Mouse (Mus musculus) left cerebral cortex, adult 6 months (tissue): ENCODE data around the gene Fv1. TPM values are rescaled to one million over a fixed set of nuclear protein-coding genes. Genes with fewer than 3 reads are reported as not detected.

Experiments used
- long read RNA-seq, 2 experiments: library from polyadenylated mRNA; unstranded; transcript quantifications; one replicate each; pipeline ENCODE4 v2.0.0; 2019 to 2020
- polyA plus RNA-seq: library from polyadenylated mRNA; unstranded; fragments of <200 nt; fragmentation: Nextera tagmentation; gene quantifications from 2 replicates; pipeline ENCODE4 v1.2.3, GENCODE M21; 2021

Fv1 gene
- polyA plus RNA-seq: 1.9 and 3.0 TPM in 2 replicates
- long read RNA-seq, experiment 1, transcript Fv1-201 (1 exons, 1,380 nt): major isoform, 7 of 8 reads
- long read RNA-seq, experiment 1, partial matches to known transcripts: 0 of 8 reads
- long read RNA-seq, experiment 1, other reads (novel, unspliced or antisense): 1 of 8 reads
- long read RNA-seq, experiment 2: 0 reads

GRCm38 (mm10) chr4:147868450-147869031 is at the start of gene Fv1, which contains the start of gene Miip:
TSS of gene Fv1 (plus strand) at chr4:147868979.
TSS of gene Miip (minus strand) at chr4:147868816.

DNA sequence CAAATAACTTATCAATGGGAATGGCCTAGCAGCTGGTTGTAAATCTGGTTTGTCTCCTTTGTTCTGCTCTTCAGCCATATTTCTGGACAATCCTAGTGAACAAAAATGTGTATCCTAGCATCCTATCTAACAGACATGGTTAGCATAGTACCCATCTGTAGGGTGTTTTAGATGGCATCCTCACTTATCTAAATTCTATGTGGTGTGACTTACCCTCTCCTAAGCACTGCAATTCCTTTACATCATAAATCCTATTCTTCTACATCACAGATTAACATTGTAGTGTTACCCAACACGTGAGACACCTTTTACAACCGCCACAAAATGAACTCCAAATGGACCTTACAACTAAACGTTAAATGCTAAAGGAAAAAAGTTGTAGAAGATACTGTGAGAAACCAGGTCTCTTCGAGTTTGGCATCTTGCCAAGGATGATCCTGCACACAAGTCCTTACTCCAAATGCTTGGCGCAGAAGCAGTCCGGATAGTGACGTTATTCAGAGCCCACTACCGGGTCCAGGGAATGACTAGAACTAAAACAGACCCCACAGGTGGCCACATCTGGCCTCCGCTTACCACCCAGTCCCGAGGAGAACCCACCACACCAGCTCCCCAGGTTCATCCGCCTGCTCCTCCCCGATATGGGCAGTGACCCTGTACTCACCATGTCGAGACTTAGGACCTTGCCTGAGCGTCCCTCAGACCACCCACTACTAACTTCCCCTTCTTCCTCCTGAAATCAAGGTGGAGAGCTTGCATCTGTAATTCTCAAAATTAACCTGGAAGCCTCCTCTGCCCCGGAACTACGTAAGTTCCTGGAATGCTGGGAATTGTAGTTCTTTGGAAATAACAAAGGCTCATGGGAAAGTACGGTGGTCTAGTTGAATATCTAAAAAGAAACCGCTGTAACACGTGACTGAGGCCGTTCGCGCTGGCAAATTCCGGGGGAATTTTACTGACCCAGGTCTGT is 20.9 kb upstream of the Fv1 start, which contains the start of gene Zfp933:
TSS of gene Zfp933 (minus strand) at position 753 of the 970 bp plus-strand sequence.

DNA sequence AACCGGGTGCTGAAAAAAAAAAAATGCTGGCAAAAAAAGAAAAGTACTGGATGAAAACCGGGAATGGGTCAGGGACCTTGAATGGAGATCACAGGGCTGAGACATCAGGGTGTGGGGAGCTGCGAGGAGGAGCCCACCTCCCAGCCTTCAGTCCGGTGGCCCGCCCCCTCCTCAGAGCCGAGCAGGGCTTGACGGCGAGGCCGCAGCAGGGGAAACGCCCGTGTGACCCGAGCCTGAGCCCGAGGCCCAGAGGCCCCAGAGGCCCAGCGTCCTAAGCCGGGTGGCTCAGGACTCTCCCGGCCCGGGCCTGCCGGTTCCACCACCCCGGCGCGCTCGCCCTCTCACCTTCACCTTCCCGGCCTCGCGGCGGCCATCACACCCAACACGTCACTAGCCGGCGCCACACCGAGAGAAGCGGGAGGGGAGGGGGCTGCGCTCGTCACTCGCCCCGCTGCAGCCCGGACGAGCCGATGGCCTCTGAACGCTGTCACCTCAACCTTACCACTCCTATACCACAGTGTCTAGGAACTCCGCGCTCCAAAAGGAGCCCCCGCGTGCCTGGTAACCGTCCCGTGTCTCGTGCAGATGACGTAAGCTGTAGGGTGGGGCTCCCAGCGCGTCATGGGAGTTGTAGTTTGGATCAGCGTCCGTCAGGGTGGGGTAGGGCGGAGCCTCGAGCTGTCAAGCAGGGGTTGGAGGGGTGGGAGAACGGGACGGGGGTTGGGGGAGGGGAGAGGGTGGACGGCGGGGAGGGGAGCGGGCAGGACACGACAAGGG is 35.7 kb downstream of the Fv1 start, which contains the start of gene Mfn2:
TSS of gene Mfn2 (minus strand) at position 392 of the 777 bp plus-strand sequence.

Other genes starting within 250 kb of the Fv1 start
- gene Zfp979, start 226.5 kb upstream of the Fv1 start, polyA plus RNA-seq: 0.27 and 0.41 TPM in 2 replicates
- not detected in 2 replicates for gene Zfp534, start 166.4 kb upstream of the Fv1 start, polyA plus RNA-seq
- gene Zfp984, start 59.2 kb upstream of the Fv1 start, polyA plus RNA-seq: 1.6 and 1.9 TPM in 2 replicates
- 1.9 and 2.6 TPM in 2 replicates for gene Zfp933, start 20.6 kb upstream of the Fv1 start, polyA plus RNA-seq
- 7.3 and 7.7 TPM in 2 replicates for gene Miip, start 163 bp upstream of the Fv1 start, polyA plus RNA-seq
- gene Mfn2, start 35.7 kb downstream of the Fv1 start, polyA plus RNA-seq: 74.5 and 85.6 TPM in 2 replicates
- gene Plod1, start 67.8 kb downstream of the Fv1 start, polyA plus RNA-seq: 11.5 and 13.4 TPM in 2 replicates
- gene 2510039O18Rik, start 71.9 kb downstream of the Fv1 start, polyA plus RNA-seq: 4.5 and 10.2 TPM in 2 replicates
- not detected in 2 replicates for gene Nppb, start 116.8 kb downstream of the Fv1 start, polyA plus RNA-seq
- gene Nppa, start 131.7 kb downstream of the Fv1 start, polyA plus RNA-seq: 0.31 TPM in 1 of 2 replicates, not detected in the other
- gene Clcn6, start 169.8 kb downstream of the Fv1 start, polyA plus RNA-seq: 10.9 and 23.5 TPM in 2 replicates
- gene Mthfr, start 170.1 kb downstream of the Fv1 start, polyA plus RNA-seq: 3.8 and 4.1 TPM in 2 replicates
- gene Agtrap, start 219.1 kb downstream of the Fv1 start, polyA plus RNA-seq: 7.0 TPM in 2 replicates